Mouse (Mus musculus) embryonic facial prominence, embryonic 13.5 days (tissue): ENCODE results near the gene Pde1c. TPM values are rescaled to one million over a fixed set of nuclear protein-coding genes. Genes with fewer than 3 reads are reported as not detected.

Experiments
- ATAC-seq: fragments of 200-750 bp; cut with Nextera tagmentation; 2 replicates; pipeline ENCODE4 v1.8.0; 2017; ENCODE audit warnings: low read depth; ENCODE audit not compliant: insufficient number of reproducible peaks, insufficient read depth, low FRiP score, low TSS enrichment
- H3K27ac ChIP-seq: fragments of 300-500 bp; sonication (generic); 2 replicates; pipeline ENCODE4 v1.5.1; 2015; ENCODE audit warnings: moderate library complexity, mild to moderate bottlenecking, inconsistent platforms
- H3K27me3 ChIP-seq: fragments of 300-500 bp; sonication (generic); 2 replicates; pipeline ENCODE4 v1.6.1; 2015; ENCODE audit warnings: mild to moderate bottlenecking, inconsistent platforms
- H3K36me3 ChIP-seq: fragments of 300-500 bp; sonication (generic); 2 replicates; pipeline ENCODE4 v1.6.1; 2015; ENCODE audit warnings: mild to moderate bottlenecking, inconsistent platforms
- H3K4me1 ChIP-seq: fragments of 300-500 bp; sonication (generic); 2 replicates; pipeline ENCODE4 v1.6.1; 2015; ENCODE audit warnings: inconsistent platforms
- H3K4me2 ChIP-seq: fragments of 300-500 bp; sonication (generic); 2 replicates; pipeline ENCODE4 v1.6.1; 2015; ENCODE audit warnings: moderate library complexity, mild to moderate bottlenecking, inconsistent platforms
- H3K4me3 ChIP-seq: fragments of 300-500 bp; sonication (generic); 2 replicates; pipeline ENCODE4 v1.5.1; 2015; ENCODE audit warnings: mild to moderate bottlenecking, inconsistent platforms
- H3K9ac ChIP-seq: fragments of 300-500 bp; sonication (generic); 2 replicates; pipeline ENCODE4 v1.6.1; 2015; ENCODE audit warnings: mild to moderate bottlenecking, inconsistent platforms
- H3K9me3 ChIP-seq: fragments of 300-500 bp; sonication (generic); 2 replicates; pipeline ENCODE4 v1.6.1; 2016; ENCODE audit warnings: inconsistent platforms
- WGBS: fragments of 180-500 bp; shearing (Covaris S2); methylation state at CpG from one replicate; pipeline ENCODE4 v1.1.7; 2015; ENCODE audit warnings: mixed read lengths; 5-methylcytosine and 5-hydroxymethylcytosine counted together
- polyA plus RNA-seq: library from polyadenylated mRNA; unstranded; fragments of >200 nt; fragmentation: Nextera tagmentation; extraction: Ambion mirVana; gene quantifications from 2 replicates; pipeline ENCODE4 v1.2.1, GENCODE M21; 2015

Gene Pde1c
- polyA plus RNA-seq, 1 experiment from 2014 or later = 1.9 TPM

DNA sequence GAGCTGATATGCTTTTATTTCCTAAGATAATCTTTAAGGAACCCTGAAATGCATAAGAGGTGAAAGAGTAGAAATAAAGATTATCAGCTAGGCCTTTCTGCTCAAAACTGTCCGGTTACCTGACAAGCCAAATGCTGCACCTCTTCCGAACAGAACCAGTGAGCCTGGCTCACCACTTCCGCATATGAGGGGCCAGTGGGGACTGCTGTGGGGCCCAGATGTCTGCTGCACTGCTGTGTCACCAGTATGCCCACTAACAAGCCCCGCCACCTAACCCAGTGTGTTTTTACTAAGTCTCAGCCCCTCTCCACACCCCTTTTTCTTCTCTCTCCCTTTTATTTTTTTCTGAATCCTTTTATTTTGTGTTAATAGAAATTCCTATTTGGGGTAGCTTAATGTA is 17.9 kb downstream of the Pde1c start:
- Histone ChIP-seq H3K4me3 (no peak overlapping the region), H3K4me1 (no peaks in the 10 kb centered on the region), H3K9me3 (no peaks in the 10 kb centered on the region), H3K27me3 (no peaks in the 10 kb centered on the region), H3K9ac (no peak overlapping the region), H3K36me3 (no peaks in the 10 kb centered on the region), H3K4me2 (no peak overlapping the region), H3K27ac (no peak overlapping the region)
- no peak for ATAC-seq
- WGBS = 82% methylated on average over 4 of the region's 4 CpGs

- H3K27me3 ChIP-seq = no peaks in the 10 kb centered on the region
- no peak overlapping the region for H3K4me3 ChIP-seq
- ATAC-seq = no peak
- H3K36me3 ChIP-seq = no peaks in the 10 kb centered on the region
- no peak overlapping the region for H3K27ac ChIP-seq
- WGBS = 69% methylated on average over 5 of the region's 5 CpGs
- no peak overlapping the region for H3K4me2 ChIP-seq
- no peaks in the 10 kb centered on the region for H3K9me3 ChIP-seq
- no peak overlapping the region for H3K9ac ChIP-seq
- no peaks in the 10 kb centered on the region for H3K4me1 ChIP-seq
Observed at GRCm38 (mm10) chr6:56540247-56540646, 28.7 kb downstream of the Pde1c start.

DNA sequence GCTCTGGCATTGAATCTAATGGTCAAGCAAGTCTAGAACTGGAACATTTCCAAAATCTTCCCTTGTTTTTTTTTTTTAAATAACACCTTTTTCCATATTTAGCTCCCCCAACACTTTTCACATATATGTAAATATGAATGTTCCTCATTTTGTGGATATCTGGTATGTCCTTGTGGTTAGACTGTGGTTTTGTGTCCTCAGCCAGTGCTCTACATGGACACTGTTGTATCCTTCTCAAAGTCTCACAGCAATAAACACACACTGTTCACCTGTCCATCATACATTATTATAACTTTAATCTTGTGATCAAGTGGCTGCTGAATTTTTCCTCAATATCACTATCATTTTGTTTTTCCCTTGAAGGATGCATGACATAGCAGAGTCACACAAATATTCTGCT is 34.2 kb downstream of the Pde1c start:
- no peak for ATAC-seq
- Histone ChIP-seq H3K4me2 (no peak overlapping the region), H3K36me3 (no peaks in the 10 kb centered on the region), H3K9me3 (no peaks in the 10 kb centered on the region), H3K27ac (no peak overlapping the region), H3K27me3 (no peaks in the 10 kb centered on the region), H3K9ac (no peak overlapping the region), H3K4me3 (no peak overlapping the region), H3K4me1 (no peaks in the 10 kb centered on the region)

GRCm38 (mm10) chr6:56532257-56532656 is 36.6 kb downstream of the Pde1c start:
- no peak for ATAC-seq
- Histone ChIP-seq H3K4me2 (no peak overlapping the region), H3K4me1 (no peaks in the 10 kb centered on the region), H3K36me3 (no peaks in the 10 kb centered on the region), H3K27ac (no peak overlapping the region), H3K27me3 (no peaks in the 10 kb centered on the region), H3K9me3 (no peaks in the 10 kb centered on the region), H3K4me3 (no peak overlapping the region), H3K9ac (no peak overlapping the region)
- 71% methylated on average over 2 of the region's 2 CpGs for WGBS

- Histone ChIP-seq H3K4me1 (peaks cover 5% of the 10 kb centered on the region; the same call in 1 of the 2 replicates), H3K9ac (no peak overlapping the region), H3K36me3 (no peaks in the 10 kb centered on the region), H3K4me2 (no peak overlapping the region), H3K27ac (no peak overlapping the region), H3K4me3 (no peak overlapping the region), H3K27me3 (no peaks in the 10 kb centered on the region), H3K9me3 (no peaks in the 10 kb centered on the region)
- 69% methylated on average over 6 of the region's 6 CpGs for WGBS
- ATAC-seq = no peak; the same call in 1 of the 2 replicates
Observed at GRCm38 (mm10) chr6:56523938-56524866, 44.7 kb downstream of the Pde1c start.

DNA sequence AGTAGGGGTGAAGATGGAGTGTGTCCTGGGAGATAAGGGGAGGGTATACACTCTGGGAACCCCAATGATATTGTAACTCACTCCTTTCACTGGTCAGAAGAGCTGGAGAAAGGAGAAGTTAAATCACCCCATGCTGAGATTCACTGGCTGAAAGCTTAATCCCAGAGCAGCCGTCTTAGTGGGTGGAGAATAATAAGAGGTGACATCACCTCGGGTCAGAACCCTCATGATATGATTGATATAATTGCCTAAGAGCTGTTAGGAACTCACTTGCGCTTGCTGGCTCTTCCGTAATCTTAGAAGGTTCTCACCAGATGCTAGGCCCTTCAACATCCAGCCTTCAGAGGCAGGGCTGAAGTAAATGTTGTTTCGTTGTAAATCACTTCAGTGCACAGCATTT is 79.7 kb downstream of the Pde1c start:
- Histone ChIP-seq H3K4me1 (no peaks in the 10 kb centered on the region), H3K9ac (no peak overlapping the region), H3K27me3 (no peaks in the 10 kb centered on the region), H3K4me3 (no peak overlapping the region), H3K36me3 (no peaks in the 10 kb centered on the region), H3K4me2 (no peak overlapping the region), H3K9me3 (no peaks in the 10 kb centered on the region), H3K27ac (no peak overlapping the region)
- ATAC-seq = no peak
- 59% methylated on average over 5 of the region's 5 CpGs for WGBS

DNA sequence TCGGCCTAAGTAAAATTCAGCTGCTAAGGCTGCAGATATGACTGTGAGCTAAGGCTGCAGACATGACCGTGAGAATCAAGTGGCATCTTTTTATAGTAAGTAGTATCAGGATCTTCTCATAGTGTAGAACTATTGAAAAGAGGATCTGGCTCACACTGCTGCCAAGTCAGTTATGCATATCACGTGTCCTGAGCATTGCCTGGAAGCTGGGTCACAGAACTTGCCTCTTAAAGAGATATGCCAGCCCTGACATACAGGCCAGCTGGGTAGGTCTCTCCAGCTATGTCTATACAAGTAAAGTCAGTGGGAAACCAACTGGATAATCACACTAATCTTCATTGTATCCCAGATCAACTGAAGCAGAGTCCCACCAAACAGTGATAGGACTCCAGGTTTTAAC is 83.8 kb downstream of the Pde1c start:
- Histone ChIP-seq H3K4me1 (no peaks in the 10 kb centered on the region), H3K36me3 (no peaks in the 10 kb centered on the region), H3K4me2 (no peak overlapping the region), H3K9ac (no peak overlapping the region), H3K9me3 (no peaks in the 10 kb centered on the region), H3K27ac (no peak overlapping the region), H3K4me3 (no peak overlapping the region), H3K27me3 (no peaks in the 10 kb centered on the region)
- no peak for ATAC-seq
- WGBS = 67% methylated on average over 3 of the region's 3 CpGs

DNA sequence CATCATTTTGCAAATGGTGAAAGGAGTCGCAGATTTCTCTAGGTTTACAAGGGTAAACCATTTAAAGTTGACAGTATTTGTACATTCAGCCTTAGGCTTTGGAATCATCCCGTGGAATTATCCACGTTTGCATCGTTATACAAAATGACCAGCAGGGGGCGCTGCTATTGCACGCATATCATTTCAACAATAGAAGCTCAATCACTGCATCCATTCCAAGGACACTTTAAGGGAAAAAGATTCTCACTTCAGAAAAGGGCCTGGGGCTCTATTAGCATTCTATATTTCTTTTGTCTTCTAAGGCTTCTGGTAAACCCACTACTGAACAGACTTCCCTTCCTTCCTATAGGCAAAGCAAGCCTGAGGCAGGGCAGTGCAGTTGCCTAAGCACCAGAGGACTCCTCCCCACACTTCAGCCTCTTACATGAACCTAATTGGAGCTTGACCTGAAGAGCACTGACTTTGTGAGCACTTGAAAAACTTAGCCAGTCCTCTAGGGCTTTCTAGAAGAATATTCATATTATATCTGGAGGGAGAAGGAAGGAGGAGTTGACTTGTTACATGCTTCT is 87.9 kb downstream of the Pde1c start:
- H3K27me3 ChIP-seq = no peaks in the 10 kb centered on the region
- H3K9ac ChIP-seq = no peak overlapping the region
- H3K4me2 ChIP-seq = no peak overlapping the region
- ATAC-seq = no peak
- 4% methylated on average over 6 of the region's 6 CpGs for WGBS
- no peak overlapping the region for H3K4me3 ChIP-seq
- no peaks in the 10 kb centered on the region for H3K4me1 ChIP-seq
- H3K9me3 ChIP-seq = no peaks in the 10 kb centered on the region
- no peak overlapping the region for H3K27ac ChIP-seq
- no peaks in the 10 kb centered on the region for H3K36me3 ChIP-seq

DNA sequence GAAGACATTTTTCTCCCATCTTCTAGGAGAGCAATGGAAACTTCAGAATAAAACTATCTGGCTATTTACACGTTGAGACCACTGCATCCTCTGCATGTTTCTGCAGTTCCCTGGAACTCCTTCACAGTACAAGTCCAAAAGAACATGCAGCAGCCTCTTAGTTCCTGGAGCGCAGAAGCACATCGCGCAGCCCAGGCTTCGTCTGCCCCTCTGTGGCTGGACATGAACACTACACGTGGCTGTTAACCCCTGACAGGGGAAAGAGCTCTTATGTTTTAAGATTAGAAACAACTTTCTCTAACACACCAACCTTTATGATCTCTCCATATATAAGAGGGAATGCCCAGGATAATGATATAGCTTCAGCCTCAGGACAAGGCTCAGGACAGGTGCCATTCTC is 92.3 kb downstream of the Pde1c start:
- Histone ChIP-seq H3K36me3 (no peaks in the 10 kb centered on the region), H3K4me3 (no peak overlapping the region), H3K9me3 (no peaks in the 10 kb centered on the region), H3K27ac (no peak overlapping the region), H3K27me3 (no peaks in the 10 kb centered on the region), H3K4me1 (no peaks in the 10 kb centered on the region), H3K4me2 (no peak overlapping the region), H3K9ac (no peak overlapping the region)
- ATAC-seq = no peak
- WGBS = 22% methylated on average over 6 of the region's 6 CpGs

DNA sequence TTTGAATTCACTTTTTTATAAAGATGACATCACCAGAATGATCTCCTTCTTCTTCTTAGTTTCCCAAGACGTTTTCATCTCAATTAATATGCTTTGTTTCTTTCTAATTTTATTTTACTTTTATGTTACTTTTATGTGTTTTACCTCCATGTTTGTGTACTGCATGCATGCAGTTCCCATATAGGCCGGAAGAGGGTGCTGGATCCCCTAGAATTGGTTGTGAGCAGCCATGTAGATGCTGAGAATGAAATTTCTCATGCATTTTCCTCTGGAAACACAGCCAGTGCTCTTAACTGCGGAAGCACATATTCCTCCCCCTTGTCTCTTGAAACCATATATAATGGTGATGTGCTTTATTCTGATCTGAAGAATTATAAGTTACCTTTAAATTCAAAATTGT is 110.8 kb downstream of the Pde1c start:
- ATAC-seq = no peak
- Histone ChIP-seq H3K36me3 (no peaks in the 10 kb centered on the region), H3K27ac (no peak overlapping the region), H3K4me2 (no peak overlapping the region), H3K9ac (no peak overlapping the region), H3K27me3 (no peaks in the 10 kb centered on the region), H3K9me3 (no peaks in the 10 kb centered on the region), H3K4me1 (no peaks in the 10 kb centered on the region), H3K4me3 (no peak overlapping the region)
- 49% methylated on average over 3 of the region's 3 CpGs for WGBS

DNA sequence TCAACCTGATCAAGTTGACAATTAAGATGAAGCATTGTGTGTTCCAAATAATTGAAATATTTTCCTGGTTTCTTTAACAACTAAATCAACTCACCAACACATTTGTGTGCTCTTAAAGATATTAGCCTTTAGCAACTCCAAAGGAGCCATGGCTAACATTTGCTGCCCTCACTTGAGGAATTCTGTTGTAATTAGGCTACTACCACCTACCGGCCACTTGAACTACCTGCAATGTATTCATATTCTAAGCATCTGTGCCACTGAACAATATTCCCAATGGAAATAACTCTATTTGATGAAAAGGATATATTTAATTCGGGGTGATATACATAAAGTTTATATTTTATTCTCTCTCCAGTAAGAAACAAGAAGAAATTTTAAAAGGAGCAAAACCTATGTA is 121.0 kb downstream of the Pde1c start:
- H3K9ac ChIP-seq = no peak overlapping the region
- no peaks in the 10 kb centered on the region for H3K4me1 ChIP-seq
- H3K4me3 ChIP-seq = no peak overlapping the region
- ATAC-seq = no peak
- WGBS = 22% methylated on average over 2 of the region's 2 CpGs
- H3K4me2 ChIP-seq = no peak overlapping the region
- no peak overlapping the region for H3K27ac ChIP-seq
- no peaks in the 10 kb centered on the region for H3K9me3 ChIP-seq
- no peaks in the 10 kb centered on the region for H3K27me3 ChIP-seq
- H3K36me3 ChIP-seq = no peaks in the 10 kb centered on the region

DNA sequence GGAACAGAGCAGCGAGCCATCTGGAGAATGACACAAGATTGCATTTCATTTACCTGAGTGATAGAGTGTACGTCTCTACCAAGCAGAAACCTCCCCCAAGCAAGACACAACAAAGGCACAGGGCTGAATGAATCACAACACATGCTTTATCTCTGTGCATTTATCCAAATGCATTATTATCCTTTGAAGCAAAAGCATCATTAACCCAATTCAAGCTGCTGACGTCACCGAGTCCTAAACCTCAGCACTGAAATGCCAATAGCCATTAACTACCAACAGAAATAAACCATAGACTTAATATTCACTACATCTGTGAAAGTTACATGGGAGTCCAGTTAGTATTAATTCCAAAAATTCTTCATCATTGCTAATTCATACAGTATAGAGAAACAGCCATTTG is 127.4 kb downstream of the Pde1c start:
- ATAC-seq = no peak
- Histone ChIP-seq H3K9ac (no peak overlapping the region), H3K27me3 (no peaks in the 10 kb centered on the region), H3K4me3 (no peak overlapping the region), H3K36me3 (no peaks in the 10 kb centered on the region), H3K9me3 (no peaks in the 10 kb centered on the region), H3K4me1 (0 out of 2 replicates have a peak, but pooled peaks cover 3% of the 10 kb centered on the region), H3K27ac (no peak overlapping the region), H3K4me2 (no peak overlapping the region)
- WGBS = 83% methylated on average over 4 of the region's 4 CpGs
